Mouse (Mus musculus): ENCODE results near the gene Gzmm.
A peak's percentile ranks its signal among the peaks of the same experiment; 100 is the strongest.

The Gzmm gene

DNA sequence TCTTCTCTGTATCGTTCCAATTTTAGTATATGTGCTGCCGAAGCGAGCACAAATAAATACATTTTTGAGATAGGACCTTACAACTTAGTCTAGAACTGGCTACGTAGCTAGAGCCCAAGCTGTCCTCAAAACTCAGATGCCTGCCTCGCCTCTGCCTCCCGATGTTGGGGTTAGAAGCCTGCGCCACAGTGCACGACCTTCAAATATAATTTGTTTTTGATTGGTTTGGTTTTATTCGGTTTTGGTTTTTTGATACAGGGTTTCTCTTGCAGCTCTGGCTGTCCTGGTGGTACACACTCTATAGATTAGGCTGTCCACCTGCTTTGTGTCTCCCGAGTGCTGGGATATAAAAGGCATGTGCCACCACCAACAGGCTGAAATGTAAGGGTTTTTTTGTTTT, 14.7 kb downstream of the Gzmm start:
- DNase-seq (ENCODE audit: low read depth) = no peak

- DNase-seq (ENCODE audit: low read depth) = peak; percentile 96
These were observed 15.5 kb downstream of the Gzmm start, which contains the start of gene Bsg for GRCm38 (mm10) chr10:79704065-79704969. Gene Bsg (plus strand): TSS chr10:79704491.

DNA sequence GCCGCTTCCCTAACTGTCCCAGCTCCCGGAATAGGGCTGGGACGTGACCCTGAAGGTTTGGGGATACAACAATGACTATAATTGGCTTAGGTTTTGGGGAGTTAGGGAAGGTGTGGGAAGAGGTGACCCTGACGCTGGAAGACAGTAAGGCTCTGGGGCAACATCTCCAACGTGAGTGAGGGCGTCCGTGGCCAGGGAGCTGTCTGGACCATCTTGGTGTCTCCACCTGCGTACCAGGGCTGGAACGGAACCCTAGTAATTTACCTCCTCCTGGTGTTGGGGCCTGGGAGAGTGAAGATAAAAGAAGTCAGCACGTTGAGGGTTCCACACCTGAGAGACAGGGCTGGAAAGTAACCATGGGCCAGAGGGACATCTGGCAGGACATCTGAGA, 16.1 kb downstream of the Gzmm start:
- DNase-seq (ENCODE audit: low read depth) = no peak

DNA sequence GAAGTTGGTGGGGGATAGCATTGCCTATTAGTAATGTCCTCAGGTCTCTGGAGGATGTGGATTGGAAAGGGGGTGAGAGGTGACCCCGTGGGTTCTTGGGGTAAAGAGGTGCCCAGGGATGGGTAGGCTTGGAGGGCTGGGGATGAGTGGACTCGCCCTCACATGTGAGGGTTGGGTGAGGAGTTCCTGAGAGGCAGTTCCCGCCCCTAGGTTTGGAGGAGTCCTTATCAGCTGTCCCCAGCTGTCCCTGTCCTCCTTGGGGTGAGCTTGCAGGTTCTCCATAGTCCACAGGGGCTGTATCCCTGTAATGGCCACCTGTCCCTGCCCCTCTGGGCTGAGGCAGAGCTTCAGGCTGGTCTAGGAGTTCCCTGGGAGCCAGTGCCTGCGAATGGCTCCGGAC, 17.1 kb downstream of the Gzmm start:
- DNase-seq (ENCODE audit: low read depth) = no peak

DNA sequence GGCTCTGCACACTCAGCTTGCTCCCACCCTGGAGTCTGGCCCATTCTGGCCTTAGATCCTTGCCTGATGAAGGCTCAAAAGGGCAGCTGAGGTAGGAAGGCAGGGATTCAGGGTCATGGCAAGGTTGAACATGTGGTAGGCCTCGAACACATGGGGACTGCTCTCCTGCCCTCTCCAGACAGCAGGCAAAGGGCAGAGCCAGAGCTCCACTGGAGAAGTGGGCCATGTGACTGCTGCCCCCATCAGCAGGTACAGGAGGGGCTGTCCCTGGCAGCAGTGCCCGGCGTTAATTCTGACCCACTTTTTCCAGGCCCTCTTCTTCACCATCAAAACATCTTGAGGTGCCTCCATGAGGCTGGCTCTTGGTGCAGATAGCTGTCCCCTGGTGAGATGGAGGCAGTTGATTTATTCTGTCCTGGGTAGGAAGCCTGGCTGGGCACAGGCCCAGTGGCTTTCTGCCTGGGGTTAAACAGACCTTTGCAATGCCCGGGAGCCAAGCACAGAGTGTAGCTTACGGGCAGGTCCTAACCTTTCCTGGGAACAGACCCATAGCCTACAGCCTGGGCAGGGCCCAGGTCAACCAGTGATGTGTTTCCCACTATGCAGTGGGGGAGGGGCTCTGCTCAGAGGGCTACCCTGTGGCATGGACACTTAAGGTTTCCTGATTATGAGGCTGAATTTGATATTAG, 17.7 kb downstream of the Gzmm start:
- no peak for DNase-seq (ENCODE audit: low read depth)

- DNase-seq (ENCODE audit: low read depth) = no peak
These were observed 18.3 kb downstream of the Gzmm start for GRCm38 (mm10) chr10:79707162-79707561.

- DNase-seq (ENCODE audit: low read depth) = no peak
These were observed 18.9 kb downstream of the Gzmm start for GRCm38 (mm10) chr10:79707759-79708158.

DNA sequence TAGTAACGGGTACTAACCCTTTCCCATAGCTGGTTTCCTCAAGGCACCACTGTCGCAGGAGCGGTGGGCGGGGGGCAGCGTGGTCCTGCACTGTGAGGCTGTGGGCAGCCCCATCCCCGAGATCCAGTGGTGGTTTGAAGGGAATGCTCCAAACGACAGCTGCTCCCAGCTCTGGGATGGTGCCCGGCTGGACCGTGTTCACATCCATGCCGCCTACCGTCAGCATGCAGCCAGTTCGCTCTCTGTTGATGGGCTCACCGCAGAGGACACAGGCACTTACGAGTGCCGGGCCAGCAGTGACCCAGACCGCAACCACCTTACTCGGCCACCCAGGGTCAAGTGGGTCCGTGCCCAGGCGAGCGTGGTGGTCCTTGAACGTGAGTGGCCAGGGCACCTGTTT, 19.8 kb downstream of the Gzmm start:
- DNase-seq (ENCODE audit: low read depth) = no peak

DNA sequence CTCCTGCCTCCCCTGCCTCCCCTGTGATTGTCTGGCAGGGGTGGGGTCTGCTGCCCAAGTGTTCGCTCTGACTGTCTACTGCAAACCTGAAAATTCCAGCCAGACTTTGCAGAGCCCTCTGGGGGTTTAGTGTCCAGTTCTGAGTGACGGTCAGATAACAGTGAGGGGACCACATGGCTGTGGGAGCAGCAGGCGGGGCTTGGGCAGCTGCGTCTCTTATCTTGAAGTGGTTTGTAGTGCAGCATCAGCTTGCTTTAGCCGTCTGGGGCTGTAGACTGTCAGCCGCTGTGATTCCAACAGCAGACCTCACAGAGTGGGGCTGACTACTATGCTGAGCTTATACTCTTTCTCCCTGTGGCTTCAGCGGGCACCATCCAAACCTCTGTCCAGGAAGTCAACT, 20.5 kb downstream of the Gzmm start:
- DNase-seq (ENCODE audit: low read depth) = no peak

- no peak for DNase-seq (ENCODE audit: low read depth)
These were observed 23.2 kb downstream of the Gzmm start for GRCm38 (mm10) chr10:79712029-79712428.

- no peak for DNase-seq (ENCODE audit: low read depth)
These were observed 23.8 kb downstream of the Gzmm start for GRCm38 (mm10) chr10:79712499-79713126.

- DNase-seq (ENCODE audit: low read depth) = no peak
These were observed 24.3 kb downstream of the Gzmm start for GRCm38 (mm10) chr10:79713163-79713562.

DNA sequence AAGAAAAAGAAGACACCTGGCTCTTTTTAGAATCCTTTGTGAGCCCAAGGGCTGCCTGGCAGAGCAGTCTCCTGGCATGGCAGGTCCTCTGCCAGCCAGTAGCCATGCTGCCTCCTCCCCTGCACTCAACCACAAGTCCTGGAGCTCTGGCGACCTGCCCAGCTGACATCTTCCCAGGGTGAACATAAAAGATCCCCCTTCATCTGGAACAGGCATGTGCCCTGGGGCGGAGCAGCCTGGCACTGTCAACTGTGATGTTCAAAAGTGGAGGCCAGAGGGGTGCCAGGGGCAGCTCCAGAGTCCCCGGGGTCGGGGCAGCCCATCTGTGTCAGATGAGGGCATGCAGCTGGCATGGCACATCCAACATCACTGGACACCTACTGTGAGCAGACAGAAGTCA, 26.2 kb downstream of the Gzmm start:
- DNase-seq (ENCODE audit: low read depth) = no peak

GRCm38 (mm10) chr10:79716254-79716987, 27.6 kb downstream of the Gzmm start, which contains the start of gene Hcn2:
Gene Hcn2 (plus strand): TSS chr10:79716634.
- DNase-seq (ENCODE audit: low read depth) = no peak

GRCm38 (mm10) chr10:79716988-79717355, 28.2 kb downstream of the Gzmm start:
- no peak for DNase-seq (ENCODE audit: low read depth)

- no peak for DNase-seq (ENCODE audit: low read depth)
These were observed 29.0 kb downstream of the Gzmm start for GRCm38 (mm10) chr10:79717640-79718357.

DNA sequence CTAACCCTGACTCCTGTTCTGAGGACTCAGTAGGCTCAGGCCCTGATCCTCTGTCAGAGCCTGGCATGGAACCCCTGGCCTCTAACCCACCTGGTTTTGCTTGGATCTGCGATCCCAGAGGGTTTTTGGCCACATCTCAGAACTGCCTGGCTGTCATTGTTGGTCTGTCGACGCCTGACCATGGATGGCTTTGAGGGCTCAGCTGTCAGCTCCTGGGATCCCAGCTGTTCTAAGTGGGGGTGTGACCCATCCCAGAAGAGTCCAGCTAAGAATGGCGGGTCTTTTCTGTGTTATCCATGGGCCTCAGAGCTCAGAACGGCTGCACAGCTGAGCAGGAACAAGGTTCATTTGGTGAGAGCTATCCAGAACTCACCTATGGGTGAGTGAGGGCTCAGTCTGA, 32.3 kb downstream of the Gzmm start:
- no peak for DNase-seq (ENCODE audit: low read depth)

GRCm38 (mm10) chr10:79723047-79723446, 34.2 kb downstream of the Gzmm start:
- DNase-seq (ENCODE audit: low read depth) = no peak

DNA sequence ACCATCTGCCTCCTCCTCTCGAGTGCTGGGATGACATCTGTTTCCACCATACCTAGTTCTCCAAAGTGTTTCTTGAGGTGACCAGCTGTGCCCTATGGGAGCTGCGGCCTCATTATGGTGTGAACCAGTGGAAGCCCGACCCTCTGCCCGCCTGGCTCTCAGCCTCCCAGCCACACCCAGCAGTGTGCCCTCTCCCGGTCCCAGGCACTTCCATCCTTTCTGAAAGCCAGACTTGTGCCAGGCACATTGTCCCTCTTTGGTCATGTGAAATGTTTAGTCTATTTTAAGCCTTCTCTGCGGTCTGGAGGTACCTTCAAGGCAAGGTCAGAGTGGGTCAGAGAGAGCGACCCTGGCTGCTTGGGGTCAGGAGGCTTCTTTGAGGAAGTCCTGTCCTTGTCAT, 34.9 kb downstream of the Gzmm start:
- no peak for DNase-seq (ENCODE audit: low read depth)

GRCm38 (mm10) chr10:79726090-79726489, 37.3 kb downstream of the Gzmm start:
- DNase-seq (ENCODE audit: low read depth) = no peak
